Mouse (Mus musculus) large intestine, adult 2 months (tissue): ENCODE results near the gene Cxcr4. TPM values are rescaled to one million over a fixed set of nuclear protein-coding genes. Genes with fewer than 3 reads are reported as not detected.

Experiments used
- DNase-seq: peaks from one replicate; pipeline ENCODE4 v3.0.0-alpha.2; 2012; ENCODE audit warnings: low read depth, low spot score
- WGBS: fragments of 180-500 bp; shearing (Covaris S2); methylation state at CpG from one replicate; pipeline ENCODE4 v1.1.7; 2018; 5-methylcytosine and 5-hydroxymethylcytosine counted together
- polyA plus RNA-seq: library from polyadenylated mRNA; depleted of rRNA; stranded (reverse); fragments of >200 nt; gene quantifications from 2 replicates; pipeline ENCODE4 v1.2.3, GENCODE M21; 2012; rRNA removed

Gene Cxcr4
- polyA plus RNA-seq, 1 experiment, result 34.5 TPM

GRCm38 (mm10) chr1:128542555-128542954 is 49.5 kb downstream of the Cxcr4 start:
- 62% methylated on average over 3 of the region's 3 CpGs for whole genome bisulfite sequencing
- DNase-seq, result no peak

- 57% methylated on average over 2 of the region's 2 CpGs for WGBS
- DNase-seq, result no peak
Measured at GRCm38 (mm10) chr1:128540213-128540612, 51.9 kb downstream of the Cxcr4 start.

- 78% methylated on average over 10 of the region's 10 CpGs for WGBS
- no peak for DNase-seq
Measured at GRCm38 (mm10) chr1:128539555-128539954, 52.5 kb downstream of the Cxcr4 start.

Other genes with a start within 250 kb of the Cxcr4 start
- 23.5 and 29.0 TPM in 2 replicates for gene Mcm6, start 232.6 kb downstream of the Cxcr4 start, polyA plus RNA-seq
- 9.5 and 10.3 TPM in 2 replicates for gene Dars, start 174.9 kb downstream of the Cxcr4 start, polyA plus RNA-seq